Mouse (Mus musculus) stomach, postnatal 0 days (tissue): Measurements from ENCODE around the gene Unkl. TPM values are rescaled to one million over a fixed set of nuclear protein-coding genes. Genes with fewer than 3 reads are reported as not detected.
"Not testable (repeated sequence)": the region's sequence is repeated elsewhere in the genome, so short reads cannot be mapped to it uniquely, and the experiment has no call there.

Experiments
- ATAC-seq: fragments of 200-750 bp; cut with Nextera tagmentation; 2 replicates; pipeline ENCODE4 v1.8.0; 2017; ENCODE audit not compliant: low FRiP score, low TSS enrichment
- DNase-seq: peaks from one replicate; pipeline ENCODE4 v3.0.0-alpha.2; 2016; ENCODE audit warnings: low spot score
- H3K27ac ChIP-seq: fragments of 300-500 bp; sonication (generic); replicated peaks from 2 replicates; pipeline ENCODE4 v1.5.1; 2014; ENCODE audit warnings: mild to moderate bottlenecking, control low read depth
- H3K27me3 ChIP-seq: fragments of 300-500 bp; sonication (generic); 2 replicates; pipeline ENCODE4 v1.6.1; 2014; ENCODE audit warnings: low read length; ENCODE audit not compliant: control insufficient read depth, insufficient read depth
- H3K36me3 ChIP-seq: fragments of 300-500 bp; sonication (generic); 2 replicates; pipeline ENCODE4 v1.6.1; 2014; ENCODE audit warnings: low read length, mixed read lengths; ENCODE audit not compliant: control insufficient read depth, insufficient read depth
- H3K4me1 ChIP-seq: fragments of 300-500 bp; sonication (generic); replicated peaks from 2 replicates; pipeline ENCODE4 v1.6.1; 2014; ENCODE audit warnings: antibody characterized with exemption; ENCODE audit not compliant: control insufficient read depth, insufficient read depth
- H3K4me2 ChIP-seq: fragments of 300-500 bp; sonication (generic); replicated peaks from 2 replicates; pipeline ENCODE4 v1.6.1; 2014; ENCODE audit warnings: low read depth, mild to moderate bottlenecking, control low read depth, moderate library complexity
- H3K4me3 ChIP-seq: fragments of 300-500 bp; sonication (generic); 2 replicates; pipeline ENCODE4 v1.5.1; 2014; ENCODE audit warnings: low read depth, low read length, control low read depth
- H3K9ac ChIP-seq: fragments of 300-500 bp; sonication (generic); 2 replicates; pipeline ENCODE4 v1.6.1; 2014; ENCODE audit warnings: mild to moderate bottlenecking, low read length, control low read depth, mixed read lengths
- H3K9me3 ChIP-seq: fragments of 300-500 bp; sonication (generic); 2 replicates; pipeline ENCODE4 v1.6.1; 2016; ENCODE audit warnings: low read length; ENCODE audit not compliant: control insufficient read depth
- CTCF ChIP-seq: IDR thresholded peaks from 2 replicates; pipeline ENCODE4 v1.5.1; 2016; ENCODE audit warnings: antibody characterized with exemption, low read depth, mild to moderate bottlenecking, moderate library complexity
- EP300 ChIP-seq: optimal IDR thresholded peaks from 2 replicates; pipeline ENCODE3; 2016; ENCODE audit warnings: antibody characterized with exemption
- WGBS: fragments of 180-500 bp; shearing (Covaris S2); extraction: QIAGEN DNeasy Blood & Tissue Kit; methylation state at CpG from one replicate; pipeline ENCODE4 v1.1.7; 2014; 5-methylcytosine and 5-hydroxymethylcytosine counted together
- polyA plus RNA-seq: library from polyadenylated mRNA; unstranded; fragments of >200 nt; fragmentation: Nextera tagmentation; extraction: Ambion mirVana; gene quantifications from 2 replicates; pipeline ENCODE4 v1.2.1, GENCODE M21; 2015

Unkl gene
- polyA plus RNA-seq, 1 experiment from 2014 or later: 3.1 TPM

GRCm38 (mm10) chr17:25227991-25228390 is 39.8 kb downstream of the Unkl start:
- no peak for TF ChIP-seq EP300
- TF ChIP-seq CTCF: no peak
- Histone ChIP-seq H3K4me1 (no peaks in the 10 kb centered on the region), H3K4me3 (no peak overlapping the region), H3K9me3 (no peaks in the 10 kb centered on the region), H3K36me3 (peaks cover 2% of the 10 kb centered on the region; the same call in 1 of the 2 replicates), H3K27me3 (no peaks in the 10 kb centered on the region), H3K4me2 (no peak overlapping the region), H3K9ac (no peak overlapping the region), H3K27ac (no peak overlapping the region)
- no peak for ATAC-seq
- WGBS: 78% methylated on average over 5 of the region's 5 CpGs
- DNase-seq: no peak

- not testable (repeated sequence) for H3K4me1 ChIP-seq, H3K36me3 ChIP-seq, H3K4me3 ChIP-seq, DNase-seq, H3K27ac ChIP-seq, H3K9me3 ChIP-seq, H3K27me3 ChIP-seq, H3K4me2 ChIP-seq, H3K9ac ChIP-seq
- 0 out of 2 replicates have a peak, but pooled peaks have one; percentile 40 for ATAC-seq
- 73% methylated on average over 12 of the region's 17 CpGs for WGBS
Observed at GRCm38 (mm10) chr17:25230014-25230655, 41.9 kb downstream of the Unkl start.

GRCm38 (mm10) chr17:25230700-25231099 is 42.5 kb downstream of the Unkl start:
- DNase-seq (no peak), ATAC-seq (no peak)
- Histone ChIP-seq H3K4me3 (no peak overlapping the region), H3K36me3 (peaks cover 6% of the 10 kb centered on the region), H3K4me2 (no peak overlapping the region), H3K27ac (no peak overlapping the region), H3K9ac (no peak overlapping the region), H3K4me1 (no peaks in the 10 kb centered on the region), H3K9me3 (no peaks in the 10 kb centered on the region), H3K27me3 (no peaks in the 10 kb centered on the region)
- TF ChIP-seq CTCF: no peak
- no peak for TF ChIP-seq EP300
- WGBS: 86% methylated on average over 3 of the region's 3 CpGs

- 0 out of 2 replicates have a peak, but pooled peaks have one; percentile 46 for ATAC-seq
- WGBS: 96% methylated on average over 5 of the region's 11 CpGs
- H3K27ac ChIP-seq, H3K4me1 ChIP-seq, H3K4me2 ChIP-seq, H3K9me3 ChIP-seq, H3K4me3 ChIP-seq, H3K36me3 ChIP-seq, DNase-seq, H3K9ac ChIP-seq, H3K27me3 ChIP-seq: not testable (repeated sequence)
Observed at GRCm38 (mm10) chr17:25231621-25232020, 43.4 kb downstream of the Unkl start.

- no peak for DNase-seq
Observed at GRCm38 (mm10) chr17:25235635-25236034, 47.4 kb downstream of the Unkl start.

GRCm38 (mm10) chr17:25239695-25240636 is 51.8 kb downstream of the Unkl start, which contains the start of the genes Gnptg and Tsr3:
Gnptg (minus strand) TSS chr17:25240124.
Tsr3 (plus strand) TSS chr17:25240170.
- peaks cover 3% of the 10 kb centered on the region for H3K36me3 ChIP-seq
- H3K4me1 ChIP-seq: peaks cover 4% of the 10 kb centered on the region; the same call in 1 of the 2 replicates
- peak; percentile 81 for ATAC-seq
- no peaks in the 10 kb centered on the region for H3K9me3 ChIP-seq
- no peaks in the 10 kb centered on the region for H3K27me3 ChIP-seq
- peak within 1 kb of the TSS; percentile 92 for H3K4me2 ChIP-seq
- peak within 1 kb of the TSS; percentile 90 for H3K9ac ChIP-seq
- TF ChIP-seq EP300 (no peak), CTCF (no peak)
- peak within 1 kb of the TSS; percentile 78 for H3K27ac ChIP-seq
- WGBS: under 1% methylated on average over 80 of the region's 80 CpGs
- peak within 1 kb of the TSS; percentile 91 for H3K4me3 ChIP-seq
- peak; percentile 87 for DNase-seq

More at GRCm38 (mm10) chr17:25235635-25236034, 47.4 kb downstream of the Unkl start:
- Histone ChIP-seq H3K27me3 (no peaks in the 10 kb centered on the region), H3K4me2 (no peak overlapping the region), H3K9me3 (no peaks in the 10 kb centered on the region), H3K9ac (no peak overlapping the region), H3K4me3 (no peak overlapping the region), H3K36me3 (peaks cover 4% of the 10 kb centered on the region), H3K4me1 (peaks cover under 1% of the 10 kb centered on the region; the same call in 1 of the 2 replicates), H3K27ac (no peak overlapping the region)
- 81% methylated on average over 9 of the region's 9 CpGs for WGBS
- no peak for TF ChIP-seq EP300
- TF ChIP-seq CTCF: no peak
- no peak for ATAC-seq
